ENCODE assay signal across 10 mouse cellular contexts in genomic region chr4:150173281-150173680, GRCm38 (mm10). TPM values are rescaled to one million over a fixed set of nuclear protein-coding genes. Genes with fewer than 3 reads are reported as not detected.
DNase-seq lines count a peak whose midpoint lies in the region; ATAC-seq and TF ChIP-seq lines count a peak whose summit lies in the region.
"Had no signal": no experiment of that assay in that cellular context is flagged by ENCODE, and none has a peak within 500 bp of the region (broad histone marks: within the 10 kb centered on the region; RNA-seq: fewer than 3 reads in every experiment).

No protein-coding gene starts in this region.

- H3K4me1 ChIP-seq in heart, adult 2 months (ENCODE audit: control insufficient read depth, insufficient read depth, low read length): no peaks in the 10 kb centered on the region
- 0 out of 2 replicates have a peak, but pooled peaks cover 4% of the 10 kb centered on the region for H3K4me1 ChIP-seq in heart, embryonic 11.5 days (ENCODE audit: control insufficient read depth, insufficient read depth, low read length)
- 0 out of 2 replicates have a peak, but pooled peaks cover 3% of the 10 kb centered on the region for H3K4me1 ChIP-seq in intestine, embryonic 15.5 days (replicated peaks)
- no peaks in the 10 kb centered on the region for H3K4me1 ChIP-seq in stomach, postnatal 0 days (replicated peaks; ENCODE audit: control insufficient read depth, insufficient read depth)
- H3K4me1 ChIP-seq: stomach, embryonic 15.5 days had no signal

- peak; percentile 20 to 28 for DNase-seq in heart, adult 2 months
- peak; percentile 30 for DNase-seq in urinary bladder, postnatal 14 days (ENCODE audit: low spot score)
- DNase-seq in urinary bladder, postnatal 10 days (ENCODE audit: low spot score): no peak
- peak; percentile 44 for DNase-seq in cerebellum, adult 9-10 months
- DNase-seq in lung, postnatal 25 days (ENCODE audit: low spot score): peak; percentile 28
- DNase-seq in stomach, postnatal 0 days (ENCODE audit: low spot score): peak; percentile 58

- WGBS in heart, adult 2 months: 53% methylated on average over 10 of the region's 10 CpGs
- WGBS in heart, embryonic 11.5 days (ENCODE audit: insufficient replicate concordance): 56% methylated on average over 10 of the region's 10 CpGs
- WGBS in intestine, embryonic 15.5 days: 57% methylated on average over 10 of the region's 10 CpGs
- WGBS in stomach, postnatal 0 days: 52% methylated on average over 10 of the region's 10 CpGs

- no peaks in the 10 kb centered on the region for H3K79me2 ChIP-seq in heart, adult 2 months (replicated peaks; ENCODE audit: control insufficient read depth, insufficient read depth, low read length)

- no peaks in the 10 kb centered on the region for H3K9me3 ChIP-seq in heart, embryonic 11.5 days (replicated peaks; ENCODE audit: control insufficient read depth, low read length)
- H3K9me3 ChIP-seq in intestine, embryonic 15.5 days: no peaks in the 10 kb centered on the region
- H3K9me3 ChIP-seq in stomach, postnatal 0 days (ENCODE audit: control insufficient read depth, low read length): no peaks in the 10 kb centered on the region
- H3K9me3 ChIP-seq: stomach, embryonic 15.5 days had no signal

- H3K27ac ChIP-seq in heart, adult 2 months: no peak overlapping the region
- no peak overlapping the region for H3K27ac ChIP-seq in heart, embryonic 11.5 days (ENCODE audit: low read depth, low read length)
- no peak overlapping the region for H3K27ac ChIP-seq in intestine, embryonic 15.5 days
- H3K27ac ChIP-seq in stomach, postnatal 0 days (replicated peaks): no peak overlapping the region
- H3K27ac ChIP-seq: stomach, embryonic 15.5 days had no signal

- no peaks in the 10 kb centered on the region for H3K27me3 ChIP-seq in heart, adult 2 months (ENCODE audit: control insufficient read depth, insufficient read depth, low read length)
- H3K27me3 ChIP-seq in heart, embryonic 11.5 days (ENCODE audit: control insufficient read depth, insufficient read depth, low read length): no peaks in the 10 kb centered on the region
- H3K27me3 ChIP-seq in intestine, embryonic 15.5 days (replicated peaks): no peaks in the 10 kb centered on the region
- H3K27me3 ChIP-seq in stomach, postnatal 0 days (ENCODE audit: control insufficient read depth, insufficient read depth, low read length): no peaks in the 10 kb centered on the region
- H3K27me3 ChIP-seq: stomach, embryonic 15.5 days had no signal

- no peaks in the 10 kb centered on the region for H3K36me3 ChIP-seq in heart, adult 2 months (ENCODE audit: control insufficient read depth, insufficient read depth, low read length)
- no peaks in the 10 kb centered on the region for H3K36me3 ChIP-seq in heart, embryonic 11.5 days (ENCODE audit: control insufficient read depth, insufficient read depth, low read length)
- no peaks in the 10 kb centered on the region for H3K36me3 ChIP-seq in intestine, embryonic 15.5 days
- no peaks in the 10 kb centered on the region for H3K36me3 ChIP-seq in stomach, postnatal 0 days (ENCODE audit: control insufficient read depth, insufficient read depth, low read length)
- H3K36me3 ChIP-seq: stomach, embryonic 15.5 days had no signal

- TF ChIP-seq EP300 in heart, adult 2 months (IDR thresholded peaks at IDR 0.05; ENCODE audit: insufficient read depth, low read depth, low read length): no peak
- TF ChIP-seq EP300 in stomach, postnatal 0 days (optimal IDR thresholded peaks at IDR 0.05): no peak

- intact Hi-C loops in heart, adult 2 months (cut with DNase I): no loop called here

- H3K4me2 ChIP-seq in heart, embryonic 11.5 days: no peak overlapping the region
- H3K4me2 ChIP-seq in intestine, embryonic 15.5 days (replicated peaks): no peak overlapping the region
- no peak overlapping the region for H3K4me2 ChIP-seq in stomach, postnatal 0 days (replicated peaks; ENCODE audit: low read depth)
- H3K4me2 ChIP-seq: stomach, embryonic 15.5 days had no signal

- H3K4me3 ChIP-seq in heart, adult 2 months: no peak overlapping the region
- H3K4me3 ChIP-seq in heart, embryonic 11.5 days (ENCODE audit: low read depth, low read length): no peak overlapping the region
- no peak overlapping the region for H3K4me3 ChIP-seq in intestine, embryonic 15.5 days (replicated peaks)
- no peak overlapping the region for H3K4me3 ChIP-seq in stomach, postnatal 0 days (ENCODE audit: low read depth, low read length)
- H3K4me3 ChIP-seq: stomach, embryonic 15.5 days had no signal

- no peak for TF ChIP-seq POLR2A in heart, adult 2 months (IDR thresholded peaks at IDR 0.05; ENCODE audit: insufficient read depth, low read depth, low read length)

- peak; percentile 73 for TF ChIP-seq CTCF in heart, adult 2 months (IDR thresholded peaks at IDR 0.05)
- TF ChIP-seq CTCF in stomach, postnatal 0 days (IDR thresholded peaks at IDR 0.05; ENCODE audit: low read depth): peak; percentile 78

- no peak for ATAC-seq in heart, embryonic 11.5 days (replicated peaks; ENCODE audit: insufficient number of reproducible peaks, low FRiP score, low TSS enrichment)
- ATAC-seq in intestine, embryonic 15.5 days: 0 out of 2 replicates have a peak, but pooled peaks have one; percentile 34
- no peak; the same call in 1 of the 2 replicates for ATAC-seq in stomach, postnatal 0 days (ENCODE audit: low FRiP score, low TSS enrichment)

- no peak overlapping the region for H3K9ac ChIP-seq in heart, adult 2 months (ENCODE audit: low read depth, low read length)
- no peak overlapping the region for H3K9ac ChIP-seq in heart, embryonic 11.5 days (ENCODE audit: low read depth, low read length)
- no peak overlapping the region for H3K9ac ChIP-seq in intestine, embryonic 15.5 days
- H3K9ac ChIP-seq in stomach, postnatal 0 days (ENCODE audit: low read length): no peak overlapping the region
- H3K9ac ChIP-seq: stomach, embryonic 15.5 days had no signal

RNA-seq across cellular contexts. Expression of gene Slc2a7, which starts 24.5 kb away (rescaled TPM):
- not detected for total RNA-seq in heart, adult 2 months (2021)
- not detected in 2 replicates for polyA plus RNA-seq in heart, adult 2 months (2012; rRNA removed)
- polyA plus RNA-seq in heart, embryonic 11.5 days (2014; fragmentation: Nextera tagmentation; extraction: Ambion mirVana): not detected in 2 replicates
- 0.30 and 0.63 TPM in 2 replicates for polyA plus RNA-seq in intestine, embryonic 15.5 days (2015; fragmentation: Nextera tagmentation; extraction: Ambion mirVana)
- 0.24 TPM in 1 of 2 replicates, not detected in the other for polyA plus RNA-seq in stomach, postnatal 0 days (2015; fragmentation: Nextera tagmentation; extraction: Ambion mirVana)
- total RNA-seq: layer of hippocampus, adult 8-10 months had no signal

RNA-seq across cellular contexts. Expression of gene Car6, which starts 27.9 kb away (rescaled TPM):
- not detected for total RNA-seq in heart, adult 2 months (2021)
- not detected in 2 replicates for polyA plus RNA-seq in heart, adult 2 months (2012; rRNA removed)
- 0.32 TPM in 1 of 2 replicates, not detected in the other for polyA plus RNA-seq in heart, embryonic 11.5 days (2014; fragmentation: Nextera tagmentation; extraction: Ambion mirVana)
- not detected in 2 replicates for polyA plus RNA-seq in intestine, embryonic 15.5 days (2015; fragmentation: Nextera tagmentation; extraction: Ambion mirVana)
- 0.06 TPM in 1 of 2 replicates, not detected in the other for polyA plus RNA-seq in stomach, postnatal 0 days (2015; fragmentation: Nextera tagmentation; extraction: Ambion mirVana)
- polyA plus RNA-seq: stomach, embryonic 15.5 days had no signal

RNA-seq across cellular contexts. Expression of gene Slc2a5, which starts 54.2 kb away (rescaled TPM):
- under 1 TPM in 1 of 2 experiments, not detected in 1; 0.09 TPM for total RNA-seq in heart, adult 2 months (2021)
- 1.4 and 1.8 TPM in 2 replicates for polyA plus RNA-seq in heart, adult 2 months (2012; rRNA removed)
- polyA plus RNA-seq in heart, embryonic 11.5 days (2014; fragmentation: Nextera tagmentation; extraction: Ambion mirVana): 0.79 and 1.3 TPM in 2 replicates
- polyA plus RNA-seq in intestine, embryonic 15.5 days (2015; fragmentation: Nextera tagmentation; extraction: Ambion mirVana): 2.2 TPM in 2 replicates
- 0.76 and 0.80 TPM in 2 replicates for polyA plus RNA-seq in stomach, postnatal 0 days (2015; fragmentation: Nextera tagmentation; extraction: Ambion mirVana)
